Mouse (Mus musculus) cerebellum, postnatal 14 days (tissue): Measurements from ENCODE around the gene Cpsf4.
"Not testable (repeated sequence)": the region's sequence is repeated elsewhere in the genome, so short reads cannot be mapped to it uniquely, and the experiment has no call there.

Source experiments
- DNase-seq, 2 experiments: peaks; one replicate each; pipeline ENCODE4 v3.0.0; 2021; ENCODE audit warnings: mixed read lengths in 2 of 2

Gene Cpsf4

DNA sequence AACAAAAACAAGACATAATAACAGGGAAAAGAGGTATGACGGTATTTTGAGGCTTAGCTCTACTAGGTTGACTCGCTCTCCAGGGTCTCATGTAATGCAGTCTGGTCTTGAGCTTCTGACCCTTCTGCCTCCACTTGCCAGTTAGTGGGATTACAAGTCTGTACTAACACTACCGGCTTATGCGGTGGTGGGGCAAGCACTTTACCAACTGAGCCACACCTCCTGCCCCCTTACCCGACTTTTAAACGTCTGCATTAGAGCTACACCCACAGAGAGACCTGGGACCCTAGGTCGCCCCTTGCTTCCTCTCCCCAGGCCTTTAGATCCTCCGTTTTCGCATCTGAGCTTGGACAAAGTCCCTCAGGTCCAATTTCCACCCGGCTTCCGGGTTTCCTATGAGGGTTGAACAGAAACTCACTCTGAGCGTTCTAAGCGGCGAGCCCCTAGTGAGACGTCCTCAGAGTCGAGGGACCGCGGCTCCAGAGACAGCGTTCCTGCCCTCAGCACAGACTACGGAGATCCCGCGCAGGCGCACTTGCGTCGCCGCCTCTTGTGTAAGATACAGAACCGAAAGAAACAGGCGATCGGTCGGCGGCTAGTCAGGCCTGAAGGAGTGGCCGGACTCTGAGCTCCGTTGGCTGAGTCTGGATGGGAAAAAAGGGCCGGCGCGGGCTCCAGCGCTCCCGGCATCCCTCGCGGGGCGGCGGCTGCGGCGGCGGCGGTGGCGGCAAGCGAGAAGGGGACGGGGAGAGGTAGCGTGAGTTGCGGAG lies at the start of gene Cpsf4, which contains the start of gene Ptcd1:
TSS of gene Cpsf4 (plus strand) at position 678 of the 770 bp plus-strand sequence.
TSS of gene Ptcd1 (minus strand) at position 573 of the 770 bp plus-strand sequence.
- peak; percentile 98 to 99 for DNase-seq

DNA sequence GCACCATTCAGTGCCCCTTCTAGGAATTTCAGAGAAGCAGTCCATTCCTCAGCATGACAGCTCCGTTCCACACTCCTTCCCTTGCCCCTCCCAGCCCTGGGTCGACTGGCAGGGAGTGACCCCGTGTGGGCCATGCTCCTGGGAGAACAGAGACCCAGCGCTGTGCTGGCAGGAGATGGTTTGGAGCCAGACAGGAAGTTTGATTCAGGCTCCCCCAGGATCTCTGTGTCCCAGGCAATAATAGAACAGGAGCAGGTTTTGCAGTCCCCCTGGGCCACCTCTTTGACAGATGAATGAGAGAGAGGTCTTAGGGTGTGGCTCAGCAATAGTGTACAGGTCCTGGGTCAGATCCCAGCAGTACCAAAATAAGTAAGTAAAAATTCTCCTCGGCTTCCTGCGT lies 49.0 kb upstream of the Cpsf4 start:
- no peak for DNase-seq

DNA sequence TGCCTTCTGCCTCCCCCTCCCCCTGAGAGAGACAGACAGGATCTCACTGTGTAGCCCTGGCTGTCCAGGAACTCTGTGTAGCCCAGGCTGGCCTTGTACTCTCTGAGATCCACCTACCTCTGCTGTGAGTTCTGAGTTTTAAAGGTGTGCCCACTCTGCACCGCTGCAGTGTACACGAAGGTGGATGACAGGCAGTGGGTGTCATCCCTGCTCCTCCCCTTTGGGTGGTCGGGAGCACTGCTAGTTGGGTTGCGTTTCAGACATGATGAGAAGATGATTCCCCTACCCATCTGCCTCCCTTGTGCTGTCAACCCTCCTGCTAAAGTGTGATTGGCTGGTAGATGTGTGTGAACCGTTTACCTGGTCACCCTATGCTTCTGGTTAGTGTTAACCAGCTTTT lies 48.6 kb upstream of the Cpsf4 start:
- DNase-seq, result no peak

DNA sequence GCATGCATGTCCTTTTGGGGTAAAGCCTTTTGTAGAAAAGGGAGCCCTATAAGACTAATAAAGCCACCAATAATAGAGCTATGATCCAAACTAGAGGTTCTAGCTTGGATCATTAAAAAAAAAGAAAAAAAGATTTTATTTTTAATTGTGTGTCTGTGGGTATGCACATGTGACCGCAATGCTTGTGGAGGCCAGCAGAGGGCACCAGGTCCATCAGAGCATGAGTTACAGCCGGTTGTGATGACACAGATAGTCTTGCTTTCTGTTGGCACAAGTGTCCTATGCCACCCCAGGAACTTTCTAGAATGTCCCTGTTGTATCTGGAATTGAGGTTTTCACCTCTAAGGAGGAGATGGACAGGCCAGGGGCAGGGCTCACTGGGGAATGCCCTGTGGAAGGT lies 47.6 kb upstream of the Cpsf4 start:
- DNase-seq, result no peak

DNA sequence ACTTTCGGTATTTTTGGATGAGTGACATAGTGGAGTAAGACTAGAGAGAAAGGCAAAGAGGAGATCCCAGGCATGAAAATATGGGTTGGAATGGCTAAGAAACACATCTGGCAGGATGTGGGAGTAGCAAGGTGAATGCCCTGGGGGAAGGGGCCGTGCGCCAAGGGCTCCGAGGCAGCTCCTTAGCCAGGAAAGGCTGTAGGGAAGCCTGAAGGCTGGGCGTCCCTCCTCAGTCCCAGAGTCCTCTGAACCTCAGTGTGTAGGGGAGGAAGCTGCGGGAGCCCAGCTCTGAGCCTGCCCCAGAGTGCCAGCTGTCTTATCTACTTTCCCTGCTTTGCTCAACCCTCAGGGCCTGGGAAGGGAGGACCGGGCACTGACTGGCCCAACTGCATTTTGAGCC lies 46.1 kb upstream of the Cpsf4 start:
- no peak for DNase-seq

DNA sequence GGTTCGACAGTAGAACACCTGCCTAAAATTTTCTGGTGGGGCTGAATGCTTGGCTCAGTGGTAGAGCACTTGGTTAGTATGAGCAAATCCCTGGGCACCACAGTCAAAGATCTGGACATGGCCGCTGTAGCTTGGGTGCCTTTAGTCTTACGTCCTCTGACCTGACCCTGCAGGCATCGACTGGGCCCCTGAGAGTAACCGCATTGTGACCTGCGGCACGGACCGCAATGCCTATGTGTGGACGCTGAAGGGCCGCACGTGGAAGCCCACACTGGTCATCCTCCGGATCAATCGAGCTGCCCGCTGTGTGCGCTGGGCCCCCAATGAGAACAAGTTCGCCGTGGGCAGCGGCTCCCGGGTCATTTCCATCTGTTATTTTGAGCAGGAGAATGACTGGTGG lies 43.6 kb upstream of the Cpsf4 start:
- no peak for DNase-seq

DNA sequence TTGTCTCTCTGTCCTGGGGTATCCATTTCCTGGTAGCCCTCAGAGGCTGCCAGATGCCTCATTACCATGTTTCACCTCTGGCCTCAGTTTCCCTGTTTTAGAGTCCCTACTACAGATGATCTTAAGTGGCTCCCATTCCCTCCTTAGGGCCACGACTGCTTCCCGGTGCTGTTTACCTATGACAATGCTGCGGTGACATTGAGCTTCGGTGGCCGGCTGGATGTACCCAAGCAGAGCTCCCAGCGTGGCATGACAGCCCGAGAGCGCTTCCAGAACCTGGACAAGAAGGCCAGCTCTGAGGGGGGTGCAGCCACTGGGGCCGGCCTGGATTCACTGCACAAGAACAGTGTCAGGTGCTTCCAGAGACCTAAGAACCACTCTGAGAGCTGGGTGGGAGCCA lies 40.4 kb upstream of the Cpsf4 start:
- DNase-seq, result no peak

DNA sequence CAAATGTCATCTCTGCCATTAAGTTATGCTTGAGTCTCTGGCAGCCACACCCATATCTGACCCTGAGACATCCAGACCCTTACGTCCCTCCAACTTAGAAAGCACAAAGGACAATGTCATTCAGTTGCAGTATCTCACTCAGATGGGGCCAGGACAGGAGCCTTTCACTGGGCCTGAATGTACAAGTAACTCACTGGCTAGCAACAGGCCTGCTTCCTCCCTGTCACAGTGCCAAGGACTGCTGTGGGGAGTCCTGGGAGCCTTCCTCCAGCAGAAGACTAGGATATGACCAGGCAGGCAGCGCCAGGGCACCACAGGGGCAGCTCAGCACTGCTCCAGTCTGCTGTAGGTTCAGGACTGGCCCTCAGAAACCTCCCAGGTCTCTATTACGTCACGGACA lies 37.9 kb upstream of the Cpsf4 start:
- no peak for DNase-seq

DNA sequence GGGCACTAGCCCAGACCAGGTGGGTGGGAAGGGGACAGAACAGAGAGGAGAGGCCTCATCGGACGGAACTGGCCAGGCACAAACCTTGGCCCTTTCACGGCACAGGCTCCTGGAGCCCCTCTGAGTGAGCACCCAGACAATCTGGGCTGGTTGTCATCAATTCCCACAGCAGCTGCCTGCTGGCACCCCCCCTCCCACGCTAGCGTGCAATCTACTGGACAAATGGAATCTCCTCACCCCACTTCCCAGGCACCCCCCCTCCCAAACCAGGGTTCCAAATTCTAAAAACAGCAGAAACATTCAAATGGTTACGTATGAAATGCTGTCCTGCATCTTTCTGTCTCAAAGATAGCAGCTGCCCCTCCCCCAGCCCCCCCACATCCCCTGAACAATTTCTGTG lies 37.2 kb upstream of the Cpsf4 start:
- DNase-seq, result not testable (repeated sequence)

DNA sequence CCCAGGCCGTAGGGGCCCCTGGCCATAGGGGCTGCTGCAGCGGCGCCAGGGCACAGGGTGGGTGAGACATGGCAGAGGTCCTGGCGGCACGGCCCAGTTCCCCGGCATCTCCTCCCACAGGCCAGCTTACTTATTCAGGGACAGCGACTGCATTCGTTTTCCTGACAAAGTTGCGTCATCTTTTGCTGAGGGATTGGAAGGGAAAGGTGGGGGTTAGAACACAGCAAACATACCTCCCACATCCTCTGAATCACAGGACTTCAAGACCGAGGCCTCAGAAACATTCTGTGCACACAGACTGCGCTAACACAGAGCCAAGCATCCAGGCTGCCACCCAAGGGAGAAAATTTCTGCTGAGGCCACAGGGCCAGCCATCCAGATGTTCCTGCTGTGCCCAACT lies 36.8 kb upstream of the Cpsf4 start:
- no peak for DNase-seq

DNA sequence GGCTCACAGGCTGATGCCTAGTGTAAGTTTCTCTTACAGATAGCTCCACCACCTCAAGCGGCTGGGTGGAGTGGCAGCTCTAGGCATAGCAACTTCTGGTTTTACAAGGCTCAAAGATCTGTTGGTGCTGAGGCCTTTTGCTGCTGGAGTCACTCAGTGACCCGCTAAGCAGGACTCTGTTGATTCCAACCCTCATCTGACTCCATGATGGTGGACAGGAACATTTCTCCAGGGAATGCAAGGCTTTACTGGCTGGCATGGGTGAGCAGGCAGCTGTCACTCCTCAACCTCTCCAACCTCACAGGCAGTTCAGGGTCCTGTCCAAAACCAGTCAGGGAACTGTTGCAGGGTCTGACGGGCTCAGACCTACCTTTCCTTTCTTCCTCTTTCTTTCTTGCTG lies 36.0 kb upstream of the Cpsf4 start:
- no peak for DNase-seq

DNA sequence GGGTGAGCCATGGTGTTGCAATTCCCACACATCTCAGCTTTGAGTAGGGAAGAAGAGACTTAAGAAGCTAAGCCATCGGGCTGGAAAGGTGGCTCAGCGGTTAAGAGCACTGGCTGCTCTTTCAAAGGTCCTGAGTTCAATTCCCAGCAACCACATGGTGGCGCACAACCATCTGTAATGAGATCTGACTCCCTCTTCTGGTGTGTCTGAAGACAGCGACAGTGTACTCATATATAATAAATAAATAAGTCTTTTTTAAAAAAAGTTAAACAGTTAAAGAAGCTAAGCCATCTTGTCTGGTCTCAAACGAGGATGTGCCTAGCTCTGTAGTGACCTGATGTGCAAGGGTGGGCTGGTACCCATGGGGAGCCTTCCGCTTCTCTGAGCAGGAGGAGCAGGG lies 33.7 kb upstream of the Cpsf4 start:
- DNase-seq, result not testable (repeated sequence)

DNA sequence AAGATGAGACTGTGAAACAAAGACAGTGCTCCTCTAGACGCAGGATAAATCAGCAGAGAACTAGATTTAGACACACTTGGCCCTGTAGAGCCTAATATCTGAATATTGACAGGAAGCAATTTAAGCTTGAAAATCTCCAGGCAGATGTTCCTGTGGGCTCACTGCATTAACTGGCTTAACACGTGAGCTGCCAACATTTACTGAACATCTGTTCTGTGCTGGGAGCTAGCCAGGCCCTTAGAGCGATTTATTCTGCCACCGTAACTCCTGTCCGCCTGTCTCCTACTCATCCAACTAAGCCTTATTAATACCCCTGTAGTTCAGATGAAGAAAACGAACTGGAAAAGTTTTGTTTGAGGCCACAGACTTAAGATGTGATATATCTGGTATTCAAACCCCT lies 28.2 kb upstream of the Cpsf4 start:
- peak in 1 of 2 experiments; percentile 20 for DNase-seq

DNA sequence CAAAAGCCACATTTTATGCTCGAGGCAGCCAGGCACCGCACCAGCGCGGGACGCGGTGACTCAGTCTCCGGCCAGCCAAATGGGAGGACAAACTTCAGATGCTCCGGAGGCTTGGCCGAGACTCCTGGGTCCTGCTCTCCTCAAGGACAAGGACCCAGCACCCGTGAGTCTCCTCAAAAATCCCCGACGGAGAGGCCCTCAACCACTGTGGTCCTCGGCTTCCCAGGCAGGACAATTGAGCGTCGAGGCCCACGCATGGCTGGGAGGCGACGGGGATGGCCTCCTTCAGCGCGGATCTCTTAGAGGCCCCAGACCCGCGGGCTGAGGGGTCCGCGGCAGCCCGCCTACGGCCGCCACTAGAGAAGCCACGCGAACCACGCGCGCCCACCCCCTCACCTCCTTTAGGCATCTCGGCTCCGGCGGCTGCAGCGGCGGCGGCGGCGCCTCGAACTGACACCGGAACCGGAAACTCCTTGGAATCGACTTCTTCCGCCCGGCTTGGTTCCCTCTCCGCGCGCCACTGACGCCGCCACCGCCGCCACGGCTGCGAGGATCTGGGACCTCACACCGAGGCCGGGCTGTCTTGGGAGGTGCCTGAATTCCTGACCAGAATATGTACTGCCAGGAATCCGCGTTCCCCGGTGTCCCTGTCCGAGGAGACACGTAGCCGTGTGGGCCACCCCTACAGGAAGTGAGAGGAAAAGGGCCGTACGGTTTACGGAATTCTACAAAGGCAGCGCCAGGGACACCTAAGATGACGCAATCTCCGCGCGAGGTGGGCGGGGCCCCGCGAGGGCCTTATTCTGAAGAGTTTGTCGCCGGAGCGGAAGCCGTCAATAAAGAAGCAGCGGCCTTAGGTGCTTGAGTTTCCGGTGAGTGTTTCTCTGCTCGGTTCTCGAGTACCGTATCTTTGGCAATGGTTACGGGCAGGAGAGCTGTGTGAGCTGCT lies 27.2 kb upstream of the Cpsf4 start, which contains the start of the genes Pdap1 and Bud31:
TSS of gene Pdap1 (minus strand) at position 668 of the 949 bp plus-strand sequence.
TSS of gene Bud31 (plus strand) at position 792 of the 949 bp plus-strand sequence.
- peak; percentile 96 to 97 for DNase-seq

DNA sequence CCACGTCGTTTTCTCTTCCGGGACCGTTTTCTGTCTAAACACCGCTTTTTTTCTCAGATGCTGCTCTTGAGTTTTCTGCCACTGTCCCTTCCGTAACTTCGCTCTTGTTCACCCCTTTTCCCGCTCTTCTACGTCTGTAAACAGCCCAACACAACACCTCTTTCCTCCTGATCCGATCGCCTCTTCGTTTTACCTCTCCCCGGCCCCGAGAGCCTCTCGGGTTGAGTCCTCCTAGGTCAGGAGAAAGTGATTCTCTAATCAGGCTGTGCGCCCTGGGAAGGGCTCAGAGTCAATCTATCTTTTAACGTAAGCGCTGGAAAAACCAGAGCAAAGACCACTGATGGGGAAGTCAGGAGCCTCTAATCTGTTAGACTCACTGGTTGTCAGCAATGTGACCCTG lies 26.4 kb upstream of the Cpsf4 start:
- DNase-seq, result peak in 1 of 2 experiments; percentile 31

DNA sequence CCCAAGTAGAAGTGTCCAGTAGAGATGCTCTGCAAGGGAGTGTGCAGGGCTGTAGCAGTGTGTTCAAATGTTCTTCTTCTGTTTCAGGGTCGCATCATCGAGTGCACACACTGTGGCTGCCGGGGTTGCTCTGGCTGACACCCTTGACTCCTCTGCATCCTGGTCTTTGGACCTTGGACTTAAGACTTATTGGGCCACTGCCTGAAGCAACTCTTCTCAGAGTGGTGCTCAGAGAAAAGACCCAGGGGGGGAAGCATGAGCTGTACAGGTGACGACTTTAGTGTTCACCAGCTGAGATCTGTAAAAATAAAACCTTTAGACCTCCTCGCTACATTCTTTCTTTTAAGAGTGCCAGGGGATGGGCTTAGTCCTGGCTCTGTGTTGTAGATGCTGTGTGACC lies 19.3 kb upstream of the Cpsf4 start:
- no peak for DNase-seq

DNA sequence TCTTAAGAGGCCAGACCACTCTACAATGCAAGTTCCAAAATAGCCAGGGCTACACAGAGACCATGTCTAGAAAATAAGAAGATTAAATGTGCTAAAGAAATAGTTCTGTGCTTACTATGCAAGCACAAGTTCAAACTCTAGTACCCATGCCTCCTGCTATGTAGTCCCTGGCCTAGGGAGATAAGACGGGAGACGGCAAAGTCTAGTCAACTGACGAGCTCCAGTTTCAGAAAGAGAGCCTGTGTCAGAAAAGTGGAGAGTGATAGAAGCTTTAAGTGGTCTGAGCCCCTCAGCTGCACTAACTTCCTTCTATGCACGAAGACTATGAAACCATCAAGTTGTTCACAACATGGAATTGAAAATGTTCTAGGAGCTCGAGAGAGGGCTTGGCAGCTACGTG lies 17.7 kb upstream of the Cpsf4 start:
- DNase-seq, result no peak

DNA sequence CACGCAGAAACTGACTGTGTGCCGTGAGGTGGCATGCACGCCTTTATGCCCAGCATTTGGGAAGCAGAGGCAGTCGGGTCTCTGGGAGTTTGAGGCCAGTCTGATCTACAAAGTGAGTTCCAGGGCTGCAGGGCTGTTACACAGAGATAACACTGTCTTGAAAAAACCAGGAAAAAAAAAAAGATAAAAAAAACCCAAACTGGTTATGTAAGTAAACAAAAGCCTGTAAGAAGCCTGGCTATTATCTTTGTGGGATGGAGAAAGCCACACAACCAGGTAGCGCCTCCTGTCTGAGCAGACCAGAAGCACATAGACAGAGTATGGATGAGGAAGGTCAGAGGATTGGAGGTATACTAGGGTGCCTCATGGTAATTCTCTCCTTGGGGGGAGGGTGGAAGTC lies 14.3 kb upstream of the Cpsf4 start:
- DNase-seq, result no peak

DNA sequence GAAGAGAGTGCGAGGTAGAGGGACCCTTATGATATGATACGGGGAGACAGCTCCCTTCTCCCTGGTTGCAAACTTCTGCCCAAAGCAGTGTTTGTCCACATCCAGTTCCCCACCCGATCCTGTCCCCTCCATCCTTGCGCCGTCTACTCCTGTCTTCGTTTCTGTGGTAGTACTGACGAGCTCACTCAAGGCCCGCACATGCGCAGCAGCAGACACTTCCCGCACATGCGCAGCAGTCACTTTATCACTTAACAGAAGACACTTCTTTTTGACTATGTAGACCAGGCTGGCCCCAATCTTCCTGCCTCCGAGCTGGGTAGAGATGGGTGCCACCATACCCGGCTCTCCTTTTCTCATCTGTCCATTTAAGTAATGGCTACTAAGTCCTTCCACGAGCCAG lies 5.7 kb upstream of the Cpsf4 start:
- DNase-seq, result no peak

DNA sequence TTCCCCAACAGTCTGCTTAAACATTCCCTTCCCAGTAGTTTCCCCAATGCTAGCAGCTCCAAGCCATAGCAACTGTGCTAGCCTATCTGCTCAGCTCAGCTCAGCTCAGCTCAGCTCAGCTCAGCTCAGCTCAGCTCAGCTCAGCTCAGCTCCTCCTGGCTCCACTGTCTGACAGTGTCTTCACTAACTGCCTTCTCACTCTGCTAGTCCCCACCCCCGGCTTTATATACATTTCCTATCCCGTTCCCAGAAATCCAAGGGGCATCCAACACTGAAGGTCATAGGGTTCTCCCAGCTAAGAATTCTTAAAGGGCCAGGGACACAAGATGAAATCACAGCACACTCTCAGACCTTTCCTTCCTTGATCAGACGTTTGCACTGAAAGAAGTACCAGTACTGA lies 2.3 kb upstream of the Cpsf4 start:
- no peak for DNase-seq

DNA sequence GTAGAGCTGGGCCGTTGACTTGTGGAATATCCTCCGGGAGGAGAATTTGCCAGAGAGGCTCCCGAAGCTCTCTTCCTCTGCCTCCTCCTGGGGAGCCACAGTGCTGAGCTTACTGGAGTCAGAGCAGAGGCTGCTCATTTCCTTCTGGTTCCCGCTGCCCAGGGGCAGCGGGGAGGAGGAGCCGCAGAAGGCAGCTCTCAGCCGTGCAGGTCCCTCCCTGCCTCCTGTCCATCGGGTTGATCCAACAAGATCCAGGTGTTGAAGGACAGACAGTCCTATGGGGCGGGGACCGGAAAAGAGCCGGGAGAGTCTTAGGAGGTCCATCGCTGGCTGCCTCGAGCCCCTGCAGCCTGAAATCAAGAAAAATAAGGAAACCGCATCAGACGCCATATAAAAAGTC lies 1.8 kb upstream of the Cpsf4 start:
- no peak for DNase-seq

DNA sequence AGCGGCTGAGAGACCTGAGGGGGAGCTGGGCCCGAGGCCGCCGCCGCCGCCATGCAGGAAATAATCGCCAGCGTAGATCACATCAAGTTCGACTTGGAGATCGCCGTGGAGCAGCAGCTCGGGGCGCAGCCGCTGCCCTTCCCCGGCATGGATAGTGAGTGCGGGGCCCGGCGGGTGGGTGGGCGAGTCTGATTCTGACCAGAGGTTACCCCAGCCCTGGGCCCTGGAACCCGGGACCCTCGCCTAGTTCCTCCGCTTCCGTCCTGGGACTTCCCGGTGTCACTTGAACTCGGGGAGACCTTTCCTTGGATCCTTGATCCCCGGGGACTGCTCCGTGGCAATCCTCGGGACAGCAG lies 271 bp downstream of the Cpsf4 start:
- DNase-seq, result no peak

DNA sequence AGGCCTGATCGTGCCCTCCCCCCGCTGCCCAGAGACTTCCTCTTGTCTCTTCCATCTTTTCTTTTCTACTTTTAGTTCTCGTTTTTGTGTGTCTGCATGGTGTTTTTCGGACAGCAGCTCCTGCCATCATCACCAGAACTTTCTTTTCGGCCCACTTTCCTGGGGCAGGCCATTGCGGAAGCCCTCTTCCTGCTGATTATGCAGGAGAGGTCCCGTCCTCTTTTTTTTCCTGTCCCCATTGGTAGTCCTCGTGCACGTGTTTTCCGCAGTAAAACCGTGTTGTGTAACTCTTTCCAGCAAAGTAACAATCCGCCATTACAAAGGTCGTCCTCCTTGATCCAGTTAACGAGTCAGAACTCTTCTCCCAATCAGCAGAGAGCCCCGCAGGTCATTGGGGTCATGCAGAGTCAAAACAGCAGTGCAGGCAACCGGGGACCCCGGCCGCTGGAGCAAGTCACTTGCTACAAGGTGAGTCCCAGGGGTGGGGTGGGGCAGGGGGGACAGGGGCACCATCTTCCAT lies 11.5 kb downstream of the Cpsf4 start:
- no peak for DNase-seq

DNA sequence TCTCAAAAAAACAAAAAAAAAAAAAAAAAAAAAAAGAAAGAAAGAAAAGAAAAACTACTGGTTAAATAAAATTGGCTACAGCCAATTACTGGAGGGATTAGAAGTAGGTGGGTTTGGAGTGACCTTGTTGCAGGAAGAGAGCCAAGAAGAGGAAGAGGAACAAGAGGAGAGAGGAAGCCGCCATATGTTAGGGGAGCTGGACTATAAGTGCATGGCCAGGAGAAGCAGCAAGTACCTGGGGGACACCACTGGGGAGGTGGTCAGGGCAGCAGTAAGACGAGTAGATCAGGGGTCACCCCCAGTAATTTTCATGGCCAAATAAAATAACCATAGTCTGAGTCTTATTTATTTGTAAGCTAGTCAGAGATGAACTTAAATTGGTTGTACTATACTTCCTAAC lies 18.2 kb downstream of the Cpsf4 start:
- no peak for DNase-seq
